Mouse (Mus musculus) stomach, embryonic 16.5 days (tissue): ENCODE measurements at regions not wholly inside any gene's neighbourhood (a gene's known extent, or its start where the extent isn't known, plus 50 kb on each side); places are given as distances from the start of the nearest gene placed in this dataset.
"Not testable (repeated sequence)": the region's sequence is repeated elsewhere in the genome, so short reads cannot be mapped to it uniquely, and the experiment has no call there.

Source experiments
- ATAC-seq: fragments of 200-750 bp; cut with Nextera tagmentation; 2 replicates; pipeline ENCODE4 v1.8.0; 2017; ENCODE audit warnings: moderate number of reproducible peaks, moderate TSS enrichment; ENCODE audit not compliant: insufficient read depth, low FRiP score
- H3K27ac ChIP-seq: fragments of 300-500 bp; sonication (generic); 2 replicates; pipeline ENCODE4 v1.5.1; 2014; ENCODE audit warnings: low read length
- H3K27me3 ChIP-seq: fragments of 300-500 bp; sonication (generic); 2 replicates; pipeline ENCODE4 v1.6.1; 2014; ENCODE audit warnings: low read length, control low read depth, mixed read lengths; ENCODE audit not compliant: control insufficient read depth, insufficient read depth
- H3K36me3 ChIP-seq: fragments of 300-500 bp; sonication (generic); 2 replicates; pipeline ENCODE4 v1.6.1; 2014; ENCODE audit warnings: low read length; ENCODE audit not compliant: control insufficient read depth, insufficient read depth
- H3K4me1 ChIP-seq: fragments of 300-500 bp; sonication (generic); 2 replicates; pipeline ENCODE4 v1.6.1; 2014; ENCODE audit warnings: low read length, control low read depth, mixed read lengths; ENCODE audit not compliant: control insufficient read depth, insufficient read depth
- H3K4me2 ChIP-seq: fragments of 300-500 bp; sonication (generic); 2 replicates; pipeline ENCODE4 v1.6.1; 2014; ENCODE audit warnings: low read depth, low read length, mixed read lengths
- H3K4me3 ChIP-seq: fragments of 300-500 bp; sonication (generic); replicated peaks from 2 replicates; pipeline ENCODE4 v1.5.1; 2014; ENCODE audit warnings: mild to moderate bottlenecking, low read length
- H3K9ac ChIP-seq: fragments of 300-500 bp; sonication (generic); 2 replicates; pipeline ENCODE4 v1.6.1; 2014; ENCODE audit warnings: low read length
- H3K9me3 ChIP-seq: fragments of 300-500 bp; sonication (generic); replicated peaks from 2 replicates; pipeline ENCODE4 v1.6.1; 2016; ENCODE audit warnings: low read length, control low read depth; ENCODE audit not compliant: control insufficient read depth
- WGBS: fragments of 180-500 bp; shearing (Covaris S2); extraction: QIAGEN DNeasy Blood & Tissue Kit; methylation state at CpG from one replicate; pipeline ENCODE4 v1.1.7; 2014; 5-methylcytosine and 5-hydroxymethylcytosine counted together

GRCm38 (mm10) chr15:92993538-92994190 lies 281.3 kb downstream of the Gxylt1 start:
- Histone ChIP-seq H3K4me1 (no peaks in the 10 kb centered on the region), H3K4me3 (no peak overlapping the region), H3K9me3 (no peaks in the 10 kb centered on the region), H3K9ac (no peak overlapping the region), H3K36me3 (no peaks in the 10 kb centered on the region), H3K27ac (no peak overlapping the region), H3K4me2 (peak overlapping the region; percentile 3; the same call in 1 of the 2 replicates), H3K27me3 (no peaks in the 10 kb centered on the region)
- WGBS, result 39% methylated on average over 6 of the region's 6 CpGs
- no peak for ATAC-seq

GRCm38 (mm10) chr15:92975774-92976173 lies 299.2 kb downstream of the Gxylt1 start:
- no peak overlapping the region for H3K4me2 ChIP-seq
- no peak for ATAC-seq
- H3K4me3 ChIP-seq, result no peak overlapping the region
- H3K36me3 ChIP-seq, result no peaks in the 10 kb centered on the region
- H3K27ac ChIP-seq, result no peak overlapping the region
- no peak overlapping the region for H3K9ac ChIP-seq
- 67% methylated on average over 4 of the region's 4 CpGs for WGBS
- no peaks in the 10 kb centered on the region for H3K9me3 ChIP-seq
- H3K4me1 ChIP-seq, result no peaks in the 10 kb centered on the region
- no peaks in the 10 kb centered on the region for H3K27me3 ChIP-seq

- H3K9me3 ChIP-seq, result no peaks in the 10 kb centered on the region
- no peaks in the 10 kb centered on the region for H3K27me3 ChIP-seq
- no peak overlapping the region for H3K27ac ChIP-seq
- 71% methylated on average over 3 of the region's 3 CpGs for WGBS
- no peaks in the 10 kb centered on the region for H3K4me1 ChIP-seq
- no peak for ATAC-seq
- no peaks in the 10 kb centered on the region for H3K36me3 ChIP-seq
- H3K4me2 ChIP-seq, result no peak overlapping the region
- H3K4me3 ChIP-seq, result no peak overlapping the region
- no peak overlapping the region for H3K9ac ChIP-seq
Measured at GRCm38 (mm10) chr15:92974931-92975330, 300.0 kb downstream of the Gxylt1 start.

GRCm38 (mm10) chr15:92973651-92974229 lies 301.2 kb downstream of the Gxylt1 start:
- Histone ChIP-seq H3K4me1 (no peaks in the 10 kb centered on the region), H3K27ac (no peak overlapping the region), H3K9ac (no peak overlapping the region), H3K4me2 (no peak overlapping the region), H3K27me3 (no peaks in the 10 kb centered on the region), H3K9me3 (no peaks in the 10 kb centered on the region), H3K4me3 (no peak overlapping the region), H3K36me3 (no peaks in the 10 kb centered on the region)
- 43% methylated on average over 9 of the region's 9 CpGs for WGBS
- ATAC-seq, result no peak

GRCm38 (mm10) chr15:92965556-92965955 lies 309.4 kb downstream of the Gxylt1 start:
- Histone ChIP-seq H3K27me3 (no peaks in the 10 kb centered on the region), H3K4me2 (no peak overlapping the region), H3K9me3 (no peaks in the 10 kb centered on the region), H3K9ac (no peak overlapping the region), H3K4me1 (no peaks in the 10 kb centered on the region), H3K36me3 (no peaks in the 10 kb centered on the region), H3K27ac (no peak overlapping the region), H3K4me3 (no peak overlapping the region)
- ATAC-seq, result no peak
- 86% methylated on average over 1 of the region's 1 CpGs for WGBS

- 74% methylated on average over 3 of the region's 3 CpGs for WGBS
Measured at GRCm38 (mm10) chr15:92964901-92965300, 310.1 kb downstream of the Gxylt1 start.

GRCm38 (mm10) chr15:92964131-92964530 lies 310.8 kb downstream of the Gxylt1 start:
- no peaks in the 10 kb centered on the region for H3K36me3 ChIP-seq
- no peaks in the 10 kb centered on the region for H3K9me3 ChIP-seq
- no peak overlapping the region for H3K4me3 ChIP-seq
- H3K27ac ChIP-seq, result no peak overlapping the region
- no peaks in the 10 kb centered on the region for H3K4me1 ChIP-seq
- H3K9ac ChIP-seq, result no peak overlapping the region
- H3K27me3 ChIP-seq, result no peaks in the 10 kb centered on the region
- no peak overlapping the region for H3K4me2 ChIP-seq
- ATAC-seq, result no peak
- 67% methylated on average over 1 of the region's 1 CpGs for WGBS

More at GRCm38 (mm10) chr15:92964901-92965300, 310.1 kb downstream of the Gxylt1 start:
- Histone ChIP-seq H3K27me3 (no peaks in the 10 kb centered on the region), H3K9me3 (no peaks in the 10 kb centered on the region), H3K4me1 (no peaks in the 10 kb centered on the region), H3K36me3 (no peaks in the 10 kb centered on the region), H3K9ac (no peak overlapping the region), H3K27ac (no peak overlapping the region), H3K4me2 (no peak overlapping the region), H3K4me3 (no peak overlapping the region)
- ATAC-seq, result no peak

GRCm38 (mm10) chr15:92950912-92951311 lies 324.1 kb downstream of the Gxylt1 start:
- not testable (repeated sequence) for H3K4me2 ChIP-seq, H3K9ac ChIP-seq, H3K9me3 ChIP-seq, H3K27ac ChIP-seq, H3K36me3 ChIP-seq, H3K4me1 ChIP-seq, H3K27me3 ChIP-seq, H3K4me3 ChIP-seq, ATAC-seq
- WGBS, result 86% methylated on average over 3 of the region's 3 CpGs

- H3K27ac ChIP-seq, result no peak overlapping the region
- no peak overlapping the region for H3K4me2 ChIP-seq
- H3K36me3 ChIP-seq, result no peaks in the 10 kb centered on the region
- ATAC-seq, result no peak
- no peak overlapping the region for H3K4me3 ChIP-seq
- no peaks in the 10 kb centered on the region for H3K9me3 ChIP-seq
- H3K27me3 ChIP-seq, result no peaks in the 10 kb centered on the region
- H3K9ac ChIP-seq, result no peak overlapping the region
- WGBS, result 68% methylated on average over 5 of the region's 5 CpGs
- no peaks in the 10 kb centered on the region for H3K4me1 ChIP-seq
Measured at GRCm38 (mm10) chr15:92946216-92946615, 328.8 kb downstream of the Gxylt1 start.
